Mouse (Mus musculus): ENCODE results near the gene Epb41l4b.

DNA sequence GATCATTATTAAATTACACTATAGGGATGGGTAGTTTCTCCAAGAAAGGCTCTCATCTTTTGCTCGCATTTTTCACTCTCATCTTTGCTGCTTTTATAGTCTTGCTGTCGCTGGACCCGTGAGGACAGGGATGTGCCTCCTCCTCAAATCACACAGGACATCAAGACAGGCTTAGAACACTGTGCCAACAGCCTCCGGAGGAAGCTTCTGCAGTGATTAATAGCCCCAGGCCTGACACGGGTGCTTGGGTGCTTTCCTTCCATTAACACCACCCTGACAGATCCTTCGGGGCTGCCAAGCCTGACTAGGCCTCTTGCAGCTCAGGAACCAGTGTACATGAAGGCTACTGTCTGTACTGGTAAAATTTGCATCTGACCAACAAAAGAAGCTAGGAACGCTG, 61.8 kb downstream of the Epb41l4b start:
- TF ChIP-seq CTCF (IDR thresholded peaks at IDR 0.05; ENCODE audit: control insufficient read depth, insufficient read depth, insufficient read length) (no peak), MAX (IDR thresholded peaks at IDR 0.05) (no peak), CEBPB (IDR thresholded peaks at IDR 0.05; ENCODE audit: low read depth) (no peak), MYOD1 (IDR thresholded peaks at IDR 0.05; ENCODE audit: control insufficient read depth, insufficient read length, low read depth) (no peak), FOSL1 (IDR thresholded peaks at IDR 0.05; ENCODE audit: insufficient read depth, low read length, poor library complexity, severe bottlenecking) (no peak), USF1 (IDR thresholded peaks at IDR 0.05; ENCODE audit: low read depth) (no peak)
